Mouse (Mus musculus): ENCODE measurements around the gene Timd4.

Timd4 gene

GRCm38 (mm10) chr11:46810511-46810910 lies at the start of gene Timd4:
Gene Timd4, plus strand, starts transcription at chr11:46810800.
- no peak for DNase-seq

DNA sequence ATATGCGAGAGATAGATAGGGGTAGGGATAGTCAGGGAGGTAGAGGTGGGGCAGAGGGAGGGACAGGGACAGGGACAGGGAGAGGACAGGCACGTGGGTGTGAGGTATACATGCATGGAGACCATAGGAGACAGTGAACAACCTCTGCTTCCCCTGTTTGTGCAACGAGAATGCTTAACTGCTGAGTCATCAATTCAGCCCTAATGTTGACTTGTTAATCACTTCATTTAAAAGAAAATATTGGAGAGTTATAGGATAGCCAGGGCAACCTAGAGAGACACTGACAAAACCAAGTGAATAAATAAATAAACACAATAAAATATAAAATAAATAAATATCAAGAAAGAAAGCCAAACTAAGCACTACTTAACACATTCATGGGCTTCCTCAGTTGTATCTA lies 33.7 kb upstream of the Timd4 start:
- no peak for DNase-seq

DNA sequence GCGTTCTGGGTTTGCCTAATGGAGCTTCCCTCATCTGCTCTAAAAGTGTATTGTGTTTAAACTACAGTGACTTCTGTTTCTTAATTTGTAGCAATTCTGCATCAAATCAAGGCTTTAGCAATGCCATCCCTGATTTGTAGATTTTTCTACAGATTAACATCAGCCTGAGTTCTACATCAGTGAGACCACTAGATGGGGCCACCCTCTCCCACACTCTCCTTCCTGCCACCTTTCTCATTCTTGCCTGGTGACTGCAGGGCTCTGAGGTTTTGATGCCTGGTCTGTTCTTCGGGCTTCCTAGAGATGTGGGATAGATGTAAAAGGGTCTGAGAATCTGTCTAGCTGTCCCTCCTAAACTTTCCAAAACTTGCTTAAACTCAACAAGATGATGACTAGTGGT lies 30.8 kb upstream of the Timd4 start:
- DNase-seq, result no peak

DNA sequence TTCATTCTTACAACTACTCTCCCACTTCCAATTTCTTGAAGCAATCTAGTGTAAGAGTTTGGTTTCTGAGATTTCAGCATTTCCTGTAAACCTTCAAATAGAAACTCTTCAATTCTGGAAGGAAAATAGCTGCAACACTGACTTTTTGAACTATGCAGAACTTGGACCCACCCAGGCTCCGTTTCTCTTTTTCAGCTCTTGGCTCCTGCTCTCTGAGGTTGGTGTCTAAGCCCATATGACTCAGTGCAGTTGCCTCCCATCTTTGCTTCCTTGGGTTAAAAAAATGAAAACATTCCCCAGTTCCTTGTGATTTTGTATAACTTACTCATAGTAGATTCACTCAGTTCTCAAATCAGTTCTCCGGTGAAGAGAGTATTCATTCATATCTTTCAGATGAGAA lies 6.2 kb upstream of the Timd4 start:
- no peak for DNase-seq

DNA sequence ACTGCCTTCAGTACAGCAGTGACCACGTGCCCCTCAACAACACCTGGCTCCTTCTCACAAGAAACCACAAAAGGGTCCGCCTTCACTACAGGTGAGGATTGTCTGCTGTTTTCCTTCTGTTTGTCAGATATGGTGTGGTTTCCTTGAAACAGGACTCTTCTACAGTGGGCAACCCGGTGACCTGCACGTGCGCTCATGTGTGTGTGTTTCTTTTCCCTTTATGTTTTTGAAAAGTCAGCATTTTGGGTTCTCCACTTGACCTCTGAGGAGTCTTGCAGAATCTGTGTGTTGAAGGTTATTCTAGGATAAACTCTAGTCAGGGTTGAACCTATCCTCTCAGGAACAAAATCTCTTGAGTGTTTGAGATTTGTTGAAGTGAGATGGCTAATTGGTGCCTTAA lies 7.1 kb downstream of the Timd4 start:
- no peak for DNase-seq

- no peak for DNase-seq
Measured at GRCm38 (mm10) chr11:46819930-46820329, 9.3 kb downstream of the Timd4 start.

DNA sequence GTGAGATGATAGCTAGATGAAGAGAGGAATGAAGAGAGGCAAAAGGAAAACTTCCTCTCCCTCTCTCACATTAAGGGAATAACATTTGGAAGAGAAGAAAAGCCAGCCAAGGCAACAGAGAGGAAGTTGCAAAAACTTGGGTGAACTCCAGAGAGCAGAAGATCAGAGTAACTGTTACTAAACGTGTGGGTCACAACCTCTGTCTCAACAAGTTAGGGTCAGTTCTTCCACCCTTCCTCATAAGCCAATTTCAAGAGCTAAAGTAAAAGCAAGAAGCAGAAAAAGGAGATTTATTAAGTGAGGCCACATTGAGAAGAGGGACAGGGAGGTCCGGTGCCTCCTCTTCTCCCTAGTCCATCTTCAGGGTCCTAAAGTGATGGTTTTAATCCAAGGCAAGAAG lies 19.7 kb downstream of the Timd4 start:
- DNase-seq, result no peak

GRCm38 (mm10) chr11:46835080-46835479 lies 24.5 kb downstream of the Timd4 start:
- no peak for DNase-seq

GRCm38 (mm10) chr11:46842015-46842726 lies 31.6 kb downstream of the Timd4 start:
- no peak for DNase-seq

GRCm38 (mm10) chr11:46846661-46847060 lies 36.1 kb downstream of the Timd4 start:
- DNase-seq, result no peak

DNA sequence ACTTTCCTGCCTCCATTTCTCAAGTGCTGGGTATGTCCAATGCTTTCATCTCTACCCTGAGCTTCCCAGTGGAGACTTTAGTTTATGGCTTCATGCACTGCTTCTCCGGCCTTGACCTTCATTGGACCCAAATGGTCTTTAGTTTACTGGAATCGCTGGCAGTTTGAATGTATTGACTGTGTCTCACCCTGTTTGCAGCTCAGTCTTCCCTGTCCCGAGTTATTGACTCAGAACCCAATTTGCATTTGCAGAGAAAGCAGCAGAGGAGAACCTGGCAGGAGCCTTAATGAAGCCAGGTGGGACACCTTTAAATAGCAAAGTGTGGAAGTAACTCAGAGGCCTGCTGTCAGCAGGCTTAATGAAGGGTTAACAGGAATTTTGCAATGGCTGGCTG lies 37.2 kb downstream of the Timd4 start:
- no peak for DNase-seq

- DNase-seq, result no peak
Measured at GRCm38 (mm10) chr11:46848221-46848971, 37.8 kb downstream of the Timd4 start.

DNA sequence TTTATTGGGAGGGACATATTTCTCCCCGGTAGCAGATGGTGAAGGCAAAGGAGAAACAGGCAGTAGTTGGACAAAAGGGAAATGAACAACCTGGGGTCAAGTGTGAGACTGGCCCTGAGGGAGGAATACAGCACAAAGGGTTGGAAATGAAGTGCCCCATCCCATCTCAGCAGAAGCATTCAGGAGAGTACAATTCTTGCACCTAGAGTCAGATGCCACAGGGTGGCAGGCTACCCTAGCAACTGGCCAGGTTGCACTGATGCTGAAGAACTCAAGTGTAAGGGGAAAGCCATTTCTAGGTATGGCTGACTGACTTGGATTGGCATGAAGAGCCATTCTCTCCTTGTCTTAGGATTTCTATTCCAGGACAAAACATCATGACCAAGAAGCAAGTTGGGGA lies 54.2 kb downstream of the Timd4 start:
- no peak for DNase-seq

DNA sequence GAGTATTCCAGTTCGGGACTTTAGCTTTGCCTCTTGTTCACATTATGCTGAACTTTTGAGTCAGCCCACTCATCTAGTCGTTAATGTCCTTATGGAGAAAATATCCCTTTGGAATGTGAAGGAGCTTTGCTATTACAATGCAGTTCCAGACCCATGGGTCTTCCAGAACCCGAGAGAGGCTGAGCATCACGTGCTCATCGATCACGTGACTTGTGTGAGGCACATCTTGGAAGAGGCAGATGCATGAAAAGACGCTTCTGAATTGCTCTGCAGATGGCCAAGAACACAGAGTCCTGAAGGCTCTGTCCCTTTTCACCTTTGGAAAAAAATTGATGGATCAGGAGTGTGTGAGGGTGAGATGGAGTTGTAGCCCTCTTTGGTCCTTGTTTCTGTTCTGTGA lies 58.0 kb downstream of the Timd4 start:
- DNase-seq, result no peak

GRCm38 (mm10) chr11:46875774-46876173 lies 65.2 kb downstream of the Timd4 start:
- DNase-seq, result no peak

GRCm38 (mm10) chr11:46882456-46882855 lies 71.9 kb downstream of the Timd4 start:
- no peak for DNase-seq

DNA sequence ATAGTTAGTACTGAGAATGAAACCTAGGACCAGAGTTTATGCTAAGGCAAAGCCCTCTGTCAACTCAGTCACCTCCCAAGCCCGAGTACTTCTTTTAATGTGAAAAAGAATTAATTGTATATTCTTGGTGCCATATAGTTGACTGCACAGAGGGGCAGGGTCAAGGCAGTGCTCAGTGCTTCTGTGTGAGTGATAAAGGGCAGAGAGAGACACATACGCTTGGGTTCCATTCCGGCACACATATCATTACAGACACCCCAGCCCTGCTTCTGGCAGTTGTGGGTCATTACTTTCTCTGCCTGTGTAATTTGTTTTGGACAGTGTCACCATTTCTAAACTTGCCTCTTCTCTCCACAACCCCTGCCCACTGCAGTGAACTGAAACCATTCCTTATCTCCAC lies 78.5 kb downstream of the Timd4 start:
- no peak for DNase-seq
